Mouse (Mus musculus): ENCODE results near the gene Il17ra. TPM values are rescaled to one million over a fixed set of nuclear protein-coding genes. Genes with fewer than 3 reads are reported as not detected.
A peak's percentile ranks its signal among the peaks of the same experiment; 100 is the strongest.

Il17ra gene
- polyA plus RNA-seq (2016; fragmentation: Nextera tagmentation; extraction: Ambion mirVana), result 3.1 and 3.7 TPM in 2 replicates

- peaks cover 57% of the 10 kb centered on the region for H3K27me3 ChIP-seq (replicated peaks; ENCODE audit: low read depth, poor library complexity, severe bottlenecking)
- H3K4me3 ChIP-seq, result peak within 1 kb of the TSS; percentile 70
- peak within 1 kb of the TSS; percentile 75 for H3K27ac ChIP-seq (replicated peaks)
- no peaks in the 10 kb centered on the region for H3K36me3 ChIP-seq (replicated peaks)
- under 1% methylated on average over 90 of the region's 90 CpGs for WGBS
- peak; percentile 84 for DNase-seq (ENCODE audit: low spot score)
- H3K9me3 ChIP-seq, result no peaks in the 10 kb centered on the region
- peaks cover 15% of the 10 kb centered on the region for H3K4me1 ChIP-seq
Measured at GRCm38 (mm10) chr6:120463086-120463871, at the start of gene Il17ra. Gene Il17ra, plus strand, starts transcription at chr6:120463247.

GRCm38 (mm10) chr6:120438161-120438560, 24.9 kb upstream of the Il17ra start:
- 91% methylated on average over 3 of the region's 3 CpGs for WGBS
- Histone ChIP-seq H3K27ac (replicated peaks) (no peak overlapping the region), H3K27me3 (replicated peaks; ENCODE audit: low read depth, poor library complexity, severe bottlenecking) (no peaks in the 10 kb centered on the region), H3K9me3 (no peaks in the 10 kb centered on the region), H3K36me3 (replicated peaks) (peaks cover 95% of the 10 kb centered on the region), H3K4me1 (no peaks in the 10 kb centered on the region), H3K4me3 (no peak overlapping the region)
- no peak for DNase-seq (ENCODE audit: low spot score)

- H3K4me3 ChIP-seq, result no peak overlapping the region
- DNase-seq (ENCODE audit: low spot score), result no peak
- no peaks in the 10 kb centered on the region for H3K9me3 ChIP-seq
- peaks cover 82% of the 10 kb centered on the region for H3K36me3 ChIP-seq (replicated peaks)
- H3K27ac ChIP-seq (replicated peaks), result no peak overlapping the region
- H3K27me3 ChIP-seq (replicated peaks; ENCODE audit: low read depth, poor library complexity, severe bottlenecking), result no peaks in the 10 kb centered on the region
- no peaks in the 10 kb centered on the region for H3K4me1 ChIP-seq
- WGBS, result 89% methylated on average over 4 of the region's 4 CpGs
Measured at GRCm38 (mm10) chr6:120442171-120442749, 20.8 kb upstream of the Il17ra start.

GRCm38 (mm10) chr6:120443363-120444355, 19.4 kb upstream of the Il17ra start:
- H3K9me3 ChIP-seq, result no peaks in the 10 kb centered on the region
- H3K27ac ChIP-seq (replicated peaks), result no peak overlapping the region
- WGBS, result 91% methylated on average over 14 of the region's 14 CpGs
- no peak overlapping the region for H3K4me3 ChIP-seq
- no peaks in the 10 kb centered on the region for H3K27me3 ChIP-seq (replicated peaks; ENCODE audit: low read depth, poor library complexity, severe bottlenecking)
- DNase-seq (ENCODE audit: low spot score), result no peak
- peaks cover 68% of the 10 kb centered on the region for H3K36me3 ChIP-seq (replicated peaks)
- H3K4me1 ChIP-seq, result no peaks in the 10 kb centered on the region

GRCm38 (mm10) chr6:120450208-120450607, 12.8 kb upstream of the Il17ra start:
- Histone ChIP-seq H3K27ac (replicated peaks) (no peak overlapping the region), H3K27me3 (replicated peaks; ENCODE audit: low read depth, poor library complexity, severe bottlenecking) (no peaks in the 10 kb centered on the region), H3K9me3 (no peaks in the 10 kb centered on the region), H3K4me1 (no peaks in the 10 kb centered on the region), H3K36me3 (replicated peaks) (peaks cover 4% of the 10 kb centered on the region), H3K4me3 (no peak overlapping the region)
- WGBS, result 88% methylated on average over 3 of the region's 3 CpGs
- no peak for DNase-seq (ENCODE audit: low spot score)

GRCm38 (mm10) chr6:120452384-120453102, 10.5 kb upstream of the Il17ra start:
- Histone ChIP-seq H3K9me3 (no peaks in the 10 kb centered on the region), H3K27me3 (replicated peaks; ENCODE audit: low read depth, poor library complexity, severe bottlenecking) (no peaks in the 10 kb centered on the region), H3K36me3 (replicated peaks) (no peaks in the 10 kb centered on the region), H3K4me1 (no peaks in the 10 kb centered on the region), H3K4me3 (no peak overlapping the region), H3K27ac (replicated peaks) (no peak overlapping the region)
- WGBS, result 88% methylated on average over 11 of the region's 11 CpGs
- DNase-seq (ENCODE audit: low spot score), result no peak

- Histone ChIP-seq H3K27ac (replicated peaks) (no peak overlapping the region), H3K36me3 (replicated peaks) (no peaks in the 10 kb centered on the region), H3K27me3 (replicated peaks; ENCODE audit: low read depth, poor library complexity, severe bottlenecking) (no peaks in the 10 kb centered on the region), H3K9me3 (no peaks in the 10 kb centered on the region), H3K4me3 (no peak overlapping the region), H3K4me1 (no peaks in the 10 kb centered on the region)
- DNase-seq (ENCODE audit: low spot score), result no peak
- 84% methylated on average over 5 of the region's 5 CpGs for whole genome bisulfite sequencing
Measured at GRCm38 (mm10) chr6:120453103-120453445, 10.0 kb upstream of the Il17ra start.

- DNase-seq (ENCODE audit: low spot score), result no peak
- 90% methylated on average over 3 of the region's 3 CpGs for WGBS
- Histone ChIP-seq H3K9me3 (no peaks in the 10 kb centered on the region), H3K4me1 (no peaks in the 10 kb centered on the region), H3K27me3 (replicated peaks; ENCODE audit: low read depth, poor library complexity, severe bottlenecking) (no peaks in the 10 kb centered on the region), H3K36me3 (replicated peaks) (no peaks in the 10 kb centered on the region), H3K27ac (replicated peaks) (no peak overlapping the region), H3K4me3 (no peak overlapping the region)
Measured at GRCm38 (mm10) chr6:120453556-120453955, 9.5 kb upstream of the Il17ra start.

GRCm38 (mm10) chr6:120454627-120455077, 8.4 kb upstream of the Il17ra start:
- Histone ChIP-seq H3K27ac (replicated peaks) (no peak overlapping the region), H3K4me3 (no peak overlapping the region), H3K9me3 (no peaks in the 10 kb centered on the region), H3K27me3 (replicated peaks; ENCODE audit: low read depth, poor library complexity, severe bottlenecking) (no peaks in the 10 kb centered on the region), H3K36me3 (replicated peaks) (no peaks in the 10 kb centered on the region), H3K4me1 (no peaks in the 10 kb centered on the region)
- 51% methylated on average over 11 of the region's 11 CpGs for WGBS
- DNase-seq (ENCODE audit: low spot score), result no peak

GRCm38 (mm10) chr6:120457074-120457473, 6.0 kb upstream of the Il17ra start:
- Histone ChIP-seq H3K4me3 (no peak overlapping the region), H3K4me1 (no peaks in the 10 kb centered on the region), H3K36me3 (replicated peaks) (no peaks in the 10 kb centered on the region), H3K27me3 (replicated peaks; ENCODE audit: low read depth, poor library complexity, severe bottlenecking) (peaks cover 17% of the 10 kb centered on the region), H3K9me3 (no peaks in the 10 kb centered on the region), H3K27ac (replicated peaks) (no peak overlapping the region)
- WGBS, result 63% methylated on average over 7 of the region's 7 CpGs
- DNase-seq (ENCODE audit: low spot score), result no peak

- Histone ChIP-seq H3K36me3 (replicated peaks) (no peaks in the 10 kb centered on the region), H3K9me3 (no peaks in the 10 kb centered on the region), H3K27ac (replicated peaks) (no peak overlapping the region), H3K4me1 (no peaks in the 10 kb centered on the region), H3K4me3 (no peak overlapping the region), H3K27me3 (replicated peaks; ENCODE audit: low read depth, poor library complexity, severe bottlenecking) (peaks cover 24% of the 10 kb centered on the region)
- WGBS, result 92% methylated on average over 5 of the region's 5 CpGs
- no peak for DNase-seq (ENCODE audit: low spot score)
Measured at GRCm38 (mm10) chr6:120457751-120458150, 5.3 kb upstream of the Il17ra start.

GRCm38 (mm10) chr6:120461217-120461616, 1.8 kb upstream of the Il17ra start:
- peaks cover 55% of the 10 kb centered on the region for H3K27me3 ChIP-seq (replicated peaks; ENCODE audit: low read depth, poor library complexity, severe bottlenecking)
- no peak overlapping the region for H3K27ac ChIP-seq (replicated peaks)
- no peak for DNase-seq (ENCODE audit: low spot score)
- peaks cover 15% of the 10 kb centered on the region for H3K4me1 ChIP-seq
- no peak overlapping the region for H3K4me3 ChIP-seq
- 64% methylated on average over 15 of the region's 15 CpGs for WGBS
- no peaks in the 10 kb centered on the region for H3K9me3 ChIP-seq
- H3K36me3 ChIP-seq (replicated peaks), result no peaks in the 10 kb centered on the region

All from embryonic facial prominence, embryonic 10.5 days (tissue).